Mouse (Mus musculus) CH12.LX (cell line): Measurements from ENCODE around the gene Hist1h3a.

ENCODE experiments used
- ELF1 ChIP-seq: IDR thresholded peaks from 2 replicates; pipeline ENCODE4 v1.6.1; 2014; ENCODE audit warnings: low read depth, mild to moderate bottlenecking, inconsistent platforms, low read length, improper control_type of control experiment
- ETS1 ChIP-seq: conservative IDR thresholded peaks from 2 replicates; pipeline ENCODE4 v1.6.1; 2012; ENCODE audit warnings: low read depth, mild to moderate bottlenecking, inconsistent platforms, low read length, improper control_type of control experiment, moderate library complexity
- MAFK ChIP-seq: IDR thresholded peaks from 2 replicates; pipeline ENCODE4 v1.6.1; 2011; ENCODE audit warnings: low read length, improper control_type of control experiment; ENCODE audit not compliant: insufficient replicate concordance
- RCOR1 ChIP-seq: conservative IDR thresholded peaks from 2 replicates; pipeline ENCODE4 v1.6.1; 2012; ENCODE audit warnings: low read depth, mild to moderate bottlenecking, inconsistent platforms, low read length, improper control_type of control experiment

DNA sequence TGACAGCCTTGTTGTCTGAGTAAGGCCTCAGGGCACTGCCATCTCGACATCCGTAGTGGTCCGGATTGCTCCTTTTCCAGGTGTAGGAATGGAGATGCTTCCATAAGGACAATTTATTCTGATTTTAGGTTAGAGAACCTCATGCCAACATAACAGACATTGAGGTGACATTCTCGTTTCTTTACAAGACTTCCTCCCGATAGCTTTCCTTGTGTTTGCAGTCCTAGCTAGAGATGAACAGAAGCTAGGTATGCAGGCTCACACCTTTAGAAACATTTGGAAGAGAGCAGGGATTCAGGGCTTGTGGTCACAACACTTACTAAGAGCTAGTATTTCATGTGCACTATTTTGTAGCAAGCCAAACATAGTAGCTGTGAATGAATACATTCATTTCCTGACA, 19.0 kb downstream of the Hist1h3a start:
- TF ChIP-seq MAFK (no peak), ELF1 (no peak), ETS1 (no peak), RCOR1 (no peak)
